10 mouse cellular contexts compared by ENCODE assay signal in the genomic region with DNA sequence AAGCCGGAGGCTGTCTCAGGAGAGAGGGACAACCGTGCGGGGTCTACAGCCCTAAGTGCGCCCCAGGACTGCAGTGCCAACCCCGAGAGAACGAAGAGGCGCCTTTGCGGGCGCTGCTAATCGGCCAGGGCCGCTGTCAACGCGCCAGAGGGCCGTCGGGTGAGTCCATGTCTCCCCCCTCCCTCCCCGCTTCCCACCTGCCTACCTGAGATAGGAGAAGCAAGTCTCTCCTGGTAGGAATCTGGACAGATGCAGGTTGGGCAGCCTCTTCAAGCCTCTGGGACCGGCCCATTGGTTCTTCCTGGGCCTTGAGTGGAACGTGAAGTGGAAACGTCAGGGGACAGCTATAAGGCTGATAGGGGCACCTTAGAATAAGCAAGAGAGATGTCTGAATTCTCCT. TPM values are rescaled to one million over a fixed set of nuclear protein-coding genes. Genes with fewer than 3 reads are reported as not detected.
A peak's percentile ranks its signal among the peaks of the same experiment; 100 is the strongest.
DNase-seq lines count a peak whose midpoint lies in the region; ATAC-seq and TF ChIP-seq lines count a peak whose summit lies in the region.
"Had no signal": no experiment of that assay in that cellular context is flagged by ENCODE, and none has a peak within 500 bp of the region (broad histone marks: within the 10 kb centered on the region; RNA-seq: fewer than 3 reads in every experiment).

No protein-coding gene starts in this region.

- 12% methylated on average over 19 of the region's 19 CpGs for WGBS in forebrain, embryonic 11.5 days
- 9% methylated on average over 18 of the region's 19 CpGs for WGBS in forebrain, postnatal 0 days
- WGBS in lung, embryonic 16.5 days = 13% methylated on average over 19 of the region's 19 CpGs
- 22% methylated on average over 19 of the region's 19 CpGs for WGBS in liver, embryonic 12.5 days (ENCODE audit: insufficient replicate concordance)
- WGBS in stomach, embryonic 16.5 days = 14% methylated on average over 19 of the region's 19 CpGs

- H3K9me3 ChIP-seq in forebrain, embryonic 11.5 days (ENCODE audit: control insufficient read depth, low read length) = no peaks in the 10 kb centered on the region
- no peaks in the 10 kb centered on the region for H3K9me3 ChIP-seq in forebrain, postnatal 0 days (ENCODE audit: low read length)
- H3K9me3 ChIP-seq in lung, embryonic 16.5 days (ENCODE audit: control insufficient read depth, low read length) = no peaks in the 10 kb centered on the region
- H3K9me3 ChIP-seq in liver, embryonic 12.5 days (replicated peaks) = no peaks in the 10 kb centered on the region
- H3K9me3 ChIP-seq in stomach, embryonic 16.5 days (replicated peaks; ENCODE audit: control insufficient read depth, low read length) = no peaks in the 10 kb centered on the region

- H3K9ac ChIP-seq in forebrain, embryonic 11.5 days (ENCODE audit: low read length) = peak overlapping the region; percentile 12; the same call in 1 of the 2 replicates
- no peak overlapping the region for H3K9ac ChIP-seq in forebrain, postnatal 0 days
- H3K9ac ChIP-seq in lung, embryonic 16.5 days (ENCODE audit: low read length) = peak overlapping the region; percentile 61
- H3K9ac ChIP-seq in liver, embryonic 12.5 days = peak overlapping the region; percentile 39; the same call in 1 of the 2 replicates
- peak overlapping the region; percentile 54 for H3K9ac ChIP-seq in stomach, embryonic 16.5 days (ENCODE audit: low read length)

- peak overlapping the region; percentile 3 for H3K4me2 ChIP-seq in forebrain, embryonic 11.5 days (ENCODE audit: low read depth, low read length, severe bottlenecking)
- no peak overlapping the region for H3K4me2 ChIP-seq in forebrain, postnatal 0 days (ENCODE audit: low read depth)
- peak overlapping the region; percentile 55 for H3K4me2 ChIP-seq in lung, embryonic 16.5 days (ENCODE audit: low read depth, low read length)
- H3K4me2 ChIP-seq in liver, embryonic 12.5 days = peak overlapping the region; percentile 50
- peak overlapping the region; percentile 41 for H3K4me2 ChIP-seq in stomach, embryonic 16.5 days (ENCODE audit: low read depth, low read length)

- peaks cover 23% of the 10 kb centered on the region for H3K27me3 ChIP-seq in forebrain, embryonic 11.5 days (ENCODE audit: control insufficient read depth, insufficient read depth, low read length)
- H3K27me3 ChIP-seq in forebrain, postnatal 0 days (ENCODE audit: insufficient read depth, low read length) = peaks cover 14% of the 10 kb centered on the region
- H3K27me3 ChIP-seq in lung, embryonic 16.5 days (ENCODE audit: control insufficient read depth, insufficient read depth, low read depth, low read length) = peaks cover 14% of the 10 kb centered on the region
- peaks cover 50% of the 10 kb centered on the region for H3K27me3 ChIP-seq in liver, embryonic 12.5 days (replicated peaks)
- H3K27me3 ChIP-seq in stomach, embryonic 16.5 days (ENCODE audit: control insufficient read depth, insufficient read depth, low read length) = peaks cover 10% of the 10 kb centered on the region

- TF ChIP-seq CTCF in forebrain, postnatal 0 days (IDR thresholded peaks at IDR 0.05; ENCODE audit: low read depth) = no peak

- no peak for ATAC-seq in forebrain, embryonic 11.5 days (replicated peaks; ENCODE audit: low FRiP score)
- no peak for ATAC-seq in forebrain, postnatal 0 days
- ATAC-seq in lung, embryonic 16.5 days (ENCODE audit: low read depth) = no peak
- ATAC-seq in liver, embryonic 12.5 days = no peak
- ATAC-seq in stomach, embryonic 16.5 days (ENCODE audit: insufficient read depth, low FRiP score) = no peak

- DNase-seq in forebrain, embryonic 11.5 days (ENCODE audit: low spot score) = no peak
- DNase-seq in forebrain, postnatal 0 days = no peak
- no peak for DNase-seq in lung, postnatal 4 days
- DNase-seq in embryo, embryonic 11 days = no peak
- DNase-seq in cerebellum, postnatal 4 days (ENCODE audit: low spot score in 2 of 2) = no peak

- no peak overlapping the region for H3K4me3 ChIP-seq in forebrain, embryonic 11.5 days (ENCODE audit: low read depth, low read length)
- no peak overlapping the region for H3K4me3 ChIP-seq in forebrain, postnatal 0 days (ENCODE audit: low read depth, low read length)
- H3K4me3 ChIP-seq in lung, embryonic 16.5 days (ENCODE audit: low read length) = peak overlapping the region; percentile 39
- peak overlapping the region; percentile 16; the same call in 1 of the 2 replicates for H3K4me3 ChIP-seq in liver, embryonic 12.5 days
- peak overlapping the region; percentile 19 for H3K4me3 ChIP-seq in stomach, embryonic 16.5 days (replicated peaks; ENCODE audit: low read length)
- H3K4me3 ChIP-seq: erythroblast, embryonic 14.5 days had no signal

- no peak overlapping the region for H3K27ac ChIP-seq in forebrain, embryonic 11.5 days (ENCODE audit: low read depth, low read length)
- no peak overlapping the region for H3K27ac ChIP-seq in forebrain, postnatal 0 days (ENCODE audit: low read depth, low read length)
- no peak overlapping the region for H3K27ac ChIP-seq in lung, embryonic 16.5 days (ENCODE audit: low read length)
- no peak overlapping the region for H3K27ac ChIP-seq in liver, embryonic 12.5 days
- H3K27ac ChIP-seq in stomach, embryonic 16.5 days (ENCODE audit: low read length) = no peak overlapping the region
- H3K27ac ChIP-seq: macrophage had no signal

- no peaks in the 10 kb centered on the region for H3K36me3 ChIP-seq in forebrain, embryonic 11.5 days (ENCODE audit: control insufficient read depth, insufficient read depth, low read length)
- no peaks in the 10 kb centered on the region for H3K36me3 ChIP-seq in forebrain, postnatal 0 days (ENCODE audit: insufficient read depth)
- H3K36me3 ChIP-seq in lung, embryonic 16.5 days (ENCODE audit: control insufficient read depth, insufficient read depth, low read length) = no peaks in the 10 kb centered on the region
- no peaks in the 10 kb centered on the region for H3K36me3 ChIP-seq in liver, embryonic 12.5 days
- H3K36me3 ChIP-seq in stomach, embryonic 16.5 days (ENCODE audit: control insufficient read depth, insufficient read depth, low read length) = no peaks in the 10 kb centered on the region

- no peaks in the 10 kb centered on the region; the same call in 1 of the 2 replicates for H3K4me1 ChIP-seq in forebrain, embryonic 11.5 days (replicated peaks; ENCODE audit: control insufficient read depth, insufficient read depth, low read length)
- no peaks in the 10 kb centered on the region for H3K4me1 ChIP-seq in forebrain, postnatal 0 days (ENCODE audit: insufficient read depth)
- H3K4me1 ChIP-seq in lung, embryonic 16.5 days (replicated peaks; ENCODE audit: control insufficient read depth, insufficient read depth, low read length) = peaks cover 28% of the 10 kb centered on the region
- H3K4me1 ChIP-seq in liver, embryonic 12.5 days = peaks cover 54% of the 10 kb centered on the region
- peaks cover 30% of the 10 kb centered on the region for H3K4me1 ChIP-seq in stomach, embryonic 16.5 days (ENCODE audit: control insufficient read depth, insufficient read depth, low read length)

RNA-seq across cellular contexts. Expression of a gene that starts 0.6 kb away (rescaled TPM):
- polyA plus RNA-seq in forebrain, embryonic 11.5 days (2014; fragmentation: Nextera tagmentation; extraction: Ambion mirVana) = 0.33 TPM in 1 of 2 replicates, not detected in the other
- 11.4 and 12.2 TPM in 2 replicates for total RNA-seq in forebrain, postnatal 0 days (2014; rRNA removed)
- polyA plus RNA-seq in forebrain, postnatal 0 days (2015; fragmentation: Nextera tagmentation; extraction: Ambion mirVana) = 8.1 and 10.3 TPM in 2 replicates
- 25.8 and 34.5 TPM in 2 replicates for polyA plus RNA-seq in lung, embryonic 16.5 days (2015; fragmentation: Nextera tagmentation; extraction: Ambion mirVana)
- 0.72 and 1.1 TPM in 2 replicates for polyA plus RNA-seq in liver, embryonic 12.5 days (2016; fragmentation: Nextera tagmentation; extraction: Ambion mirVana)
- 18.5 and 21.2 TPM in 2 replicates for polyA plus RNA-seq in stomach, embryonic 16.5 days (2015; fragmentation: Nextera tagmentation; extraction: Ambion mirVana)
- polyA plus RNA-seq: macrophage had no signal

RNA-seq across cellular contexts. Expression of a gene that starts 5.6 kb away (rescaled TPM):
- not detected in 2 replicates for polyA plus RNA-seq in forebrain, embryonic 11.5 days (2014; fragmentation: Nextera tagmentation; extraction: Ambion mirVana)
- 0.10 TPM in 1 of 2 replicates, not detected in the other for total RNA-seq in forebrain, postnatal 0 days (2014; rRNA removed)
- 0.12 TPM in 1 of 2 replicates, not detected in the other for polyA plus RNA-seq in forebrain, postnatal 0 days (2015; fragmentation: Nextera tagmentation; extraction: Ambion mirVana)
- 0.30 and 0.50 TPM in 2 replicates for polyA plus RNA-seq in lung, embryonic 16.5 days (2015; fragmentation: Nextera tagmentation; extraction: Ambion mirVana)
- 28.3 and 29.8 TPM in 2 replicates for polyA plus RNA-seq in liver, embryonic 12.5 days (2016; fragmentation: Nextera tagmentation; extraction: Ambion mirVana)
- 5.4 and 6.2 TPM in 2 replicates for polyA plus RNA-seq in stomach, embryonic 16.5 days (2015; fragmentation: Nextera tagmentation; extraction: Ambion mirVana)

RNA-seq across cellular contexts. Expression of a gene that starts 8.7 kb away (rescaled TPM):
- polyA plus RNA-seq in forebrain, embryonic 11.5 days (2014; fragmentation: Nextera tagmentation; extraction: Ambion mirVana) = 12.0 and 12.1 TPM in 2 replicates
- 90.6 and 110 TPM in 2 replicates for total RNA-seq in forebrain, postnatal 0 days (2014; rRNA removed)
- polyA plus RNA-seq in forebrain, postnatal 0 days (2015; fragmentation: Nextera tagmentation; extraction: Ambion mirVana) = 76.5 and 95.6 TPM in 2 replicates
- polyA plus RNA-seq in lung, embryonic 16.5 days (2015; fragmentation: Nextera tagmentation; extraction: Ambion mirVana) = 21.2 and 22.7 TPM in 2 replicates
- polyA plus RNA-seq in liver, embryonic 12.5 days (2016; fragmentation: Nextera tagmentation; extraction: Ambion mirVana) = 14.9 and 15.0 TPM in 2 replicates
- 29.2 and 35.0 TPM in 2 replicates for polyA plus RNA-seq in stomach, embryonic 16.5 days (2015; fragmentation: Nextera tagmentation; extraction: Ambion mirVana)

RNA-seq across cellular contexts. Expression of a gene that starts 44.5 kb away (rescaled TPM):
- 8.8 and 10.5 TPM in 2 replicates for polyA plus RNA-seq in forebrain, embryonic 11.5 days (2014; fragmentation: Nextera tagmentation; extraction: Ambion mirVana)
- 7.0 and 8.4 TPM in 2 replicates for total RNA-seq in forebrain, postnatal 0 days (2014; rRNA removed)
- polyA plus RNA-seq in forebrain, postnatal 0 days (2015; fragmentation: Nextera tagmentation; extraction: Ambion mirVana) = 2.8 and 5.0 TPM in 2 replicates
- 68.5 and 72.8 TPM in 2 replicates for polyA plus RNA-seq in lung, embryonic 16.5 days (2015; fragmentation: Nextera tagmentation; extraction: Ambion mirVana)
- 6.4 and 9.2 TPM in 2 replicates for polyA plus RNA-seq in liver, embryonic 12.5 days (2016; fragmentation: Nextera tagmentation; extraction: Ambion mirVana)
- polyA plus RNA-seq in stomach, embryonic 16.5 days (2015; fragmentation: Nextera tagmentation; extraction: Ambion mirVana) = 41.2 and 43.0 TPM in 2 replicates

RNA-seq across cellular contexts. Expression of a gene that starts 58.3 kb away (rescaled TPM):
- polyA plus RNA-seq in forebrain, embryonic 11.5 days (2014; fragmentation: Nextera tagmentation; extraction: Ambion mirVana) = 79.8 and 80.7 TPM in 2 replicates
- 67.2 and 83.2 TPM in 2 replicates for total RNA-seq in forebrain, postnatal 0 days (2014; rRNA removed)
- polyA plus RNA-seq in forebrain, postnatal 0 days (2015; fragmentation: Nextera tagmentation; extraction: Ambion mirVana) = 20.0 and 29.7 TPM in 2 replicates
- 64.0 and 67.0 TPM in 2 replicates for polyA plus RNA-seq in lung, embryonic 16.5 days (2015; fragmentation: Nextera tagmentation; extraction: Ambion mirVana)
- 31.2 and 32.0 TPM in 2 replicates for polyA plus RNA-seq in liver, embryonic 12.5 days (2016; fragmentation: Nextera tagmentation; extraction: Ambion mirVana)
- polyA plus RNA-seq in stomach, embryonic 16.5 days (2015; fragmentation: Nextera tagmentation; extraction: Ambion mirVana) = 46.0 and 49.6 TPM in 2 replicates

Comparison
In these comparisons a context has a peak if more than half of its experiments do, and no peak if none do; other contexts are left out.
1. H3K4me3 ChIP-seq: peak in lung, embryonic 16.5 days (single experiment), liver, embryonic 12.5 days (single experiment) and stomach, embryonic 16.5 days (single experiment); none in forebrain, embryonic 11.5 days (single experiment) and forebrain, postnatal 0 days (single experiment).